ENCODE assay signal across 9 mouse cellular contexts in genomic region chr5:142881936-142882335, GRCm38 (mm10). TPM values are rescaled to one million over a fixed set of nuclear protein-coding genes. Genes with fewer than 3 reads are reported as not detected.
DNase-seq lines count a peak whose midpoint lies in the region; ATAC-seq and TF ChIP-seq lines count a peak whose summit lies in the region.
"Had no signal": no experiment of that assay in that cellular context is flagged by ENCODE, and none has a peak within 500 bp of the region (broad histone marks: within the 10 kb centered on the region; RNA-seq: fewer than 3 reads in every experiment).

No protein-coding gene starts in this region.

- H3K4me3 ChIP-seq in heart, embryonic 15.5 days: no peak overlapping the region
- H3K4me3 ChIP-seq in heart, adult 2 months: no peak overlapping the region
- no peak overlapping the region for H3K4me3 ChIP-seq in embryonic facial prominence, embryonic 10.5 days
- H3K4me3 ChIP-seq in hindbrain, embryonic 11.5 days (ENCODE audit: low read depth, low read length): no peak overlapping the region
- H3K4me3 ChIP-seq: hindbrain, embryonic 15.5 days had no signal

- DNase-seq in heart, adult 2 months: no peak
- DNase-seq in embryonic facial prominence, embryonic 10.5 days (ENCODE audit: low spot score): no peak
- no peak for DNase-seq in hindbrain, embryonic 11.5 days (ENCODE audit: low spot score)
- DNase-seq in kidney, postnatal 36 days: peak; percentile 55 to 66
- DNase-seq in urinary bladder, adult 2 months (ENCODE audit: low spot score): no peak
- DNase-seq in urinary bladder, postnatal 10 days (ENCODE audit: low spot score): no peak
- no peak for DNase-seq in left cerebral cortex, adult 9 months (ENCODE audit: low spot score in 2 of 2)

- H3K4me1 ChIP-seq in heart, embryonic 15.5 days (replicated peaks): peaks cover 33% of the 10 kb centered on the region
- peaks cover 13% of the 10 kb centered on the region for H3K4me1 ChIP-seq in heart, adult 2 months (ENCODE audit: control insufficient read depth, insufficient read depth, low read length)
- peaks cover 27% of the 10 kb centered on the region for H3K4me1 ChIP-seq in embryonic facial prominence, embryonic 10.5 days
- peaks cover 4% of the 10 kb centered on the region for H3K4me1 ChIP-seq in hindbrain, embryonic 11.5 days (replicated peaks; ENCODE audit: control insufficient read depth, insufficient read depth, low read length)

- no peak for TF ChIP-seq EP300 in heart, adult 2 months (IDR thresholded peaks at IDR 0.05; ENCODE audit: insufficient read depth, low read depth, low read length)

- H3K27me3 ChIP-seq in heart, embryonic 15.5 days: no peaks in the 10 kb centered on the region
- no peaks in the 10 kb centered on the region for H3K27me3 ChIP-seq in heart, adult 2 months (ENCODE audit: control insufficient read depth, insufficient read depth, low read length)
- H3K27me3 ChIP-seq in embryonic facial prominence, embryonic 10.5 days (replicated peaks; ENCODE audit: low read depth, poor library complexity, severe bottlenecking): no peaks in the 10 kb centered on the region
- no peaks in the 10 kb centered on the region for H3K27me3 ChIP-seq in hindbrain, embryonic 11.5 days (ENCODE audit: control insufficient read depth, insufficient read depth, low read length)
- H3K27me3 ChIP-seq: hindbrain, embryonic 15.5 days had no signal

- H3K36me3 ChIP-seq in heart, embryonic 15.5 days: peaks cover 31% of the 10 kb centered on the region
- H3K36me3 ChIP-seq in heart, adult 2 months (ENCODE audit: control insufficient read depth, insufficient read depth, low read length): no peaks in the 10 kb centered on the region
- H3K36me3 ChIP-seq in embryonic facial prominence, embryonic 10.5 days (replicated peaks): peaks cover 92% of the 10 kb centered on the region
- peaks cover 10% of the 10 kb centered on the region; the same call in 1 of the 2 replicates for H3K36me3 ChIP-seq in hindbrain, embryonic 11.5 days (ENCODE audit: control insufficient read depth, insufficient read depth, low read length)

- no peak for ATAC-seq in heart, embryonic 15.5 days (replicated peaks; ENCODE audit: insufficient number of reproducible peaks, insufficient read depth, low FRiP score, low read depth)
- ATAC-seq in hindbrain, embryonic 11.5 days (ENCODE audit: low FRiP score): no peak

- no peak for TF ChIP-seq CTCF in heart, adult 2 months (IDR thresholded peaks at IDR 0.05)

- intact Hi-C loops in heart, adult 2 months (cut with DNase I): loop anchor here (2.0 kb wide), 1 partner anchor 23 kb away; no protein-coding TSS in a partner anchor

- no peaks in the 10 kb centered on the region for H3K9me3 ChIP-seq in heart, embryonic 15.5 days (replicated peaks)
- no peaks in the 10 kb centered on the region for H3K9me3 ChIP-seq in embryonic facial prominence, embryonic 10.5 days
- no peaks in the 10 kb centered on the region for H3K9me3 ChIP-seq in hindbrain, embryonic 11.5 days (ENCODE audit: control insufficient read depth, low read length)
- H3K9me3 ChIP-seq: hindbrain, embryonic 15.5 days had no signal

- no peaks in the 10 kb centered on the region for H3K79me2 ChIP-seq in heart, adult 2 months (replicated peaks; ENCODE audit: control insufficient read depth, insufficient read depth, low read length)

- no peak overlapping the region for H3K9ac ChIP-seq in heart, embryonic 15.5 days
- H3K9ac ChIP-seq in heart, adult 2 months (ENCODE audit: low read depth, low read length): no peak overlapping the region
- H3K9ac ChIP-seq in hindbrain, embryonic 11.5 days (ENCODE audit: low read depth, low read length): peak overlapping the region; percentile 32
- H3K9ac ChIP-seq: hindbrain, embryonic 15.5 days had no signal

- no peak for TF ChIP-seq POLR2A in heart, adult 2 months (IDR thresholded peaks at IDR 0.05; ENCODE audit: insufficient read depth, low read depth, low read length)

- no peak overlapping the region for H3K4me2 ChIP-seq in heart, embryonic 15.5 days
- no peak overlapping the region for H3K4me2 ChIP-seq in hindbrain, embryonic 11.5 days (replicated peaks; ENCODE audit: low read depth, low read length)
- H3K4me2 ChIP-seq: hindbrain, embryonic 15.5 days had no signal

- WGBS in heart, embryonic 15.5 days: 65% methylated on average over 8 of the region's 8 CpGs
- WGBS in heart, adult 2 months: 51% methylated on average over 8 of the region's 8 CpGs
- 83% methylated on average over 8 of the region's 8 CpGs for whole genome bisulfite sequencing in embryonic facial prominence, embryonic 10.5 days
- WGBS in hindbrain, embryonic 11.5 days: 80% methylated on average over 8 of the region's 8 CpGs

- peak overlapping the region; percentile 66 for H3K27ac ChIP-seq in heart, embryonic 15.5 days
- no peak overlapping the region for H3K27ac ChIP-seq in heart, adult 2 months
- H3K27ac ChIP-seq in embryonic facial prominence, embryonic 10.5 days (replicated peaks): peak overlapping the region; percentile 62
- 0 out of 2 replicates have a peak overlapping the region, but pooled peaks have one; percentile 10 for H3K27ac ChIP-seq in hindbrain, embryonic 11.5 days (ENCODE audit: low read depth, low read length)

RNA-seq across cellular contexts. Expression of gene Fbxl18, which starts 13.3 kb away (rescaled TPM):
- polyA plus RNA-seq in heart, embryonic 15.5 days (2015; fragmentation: Nextera tagmentation; extraction: Ambion mirVana): 7.7 and 9.9 TPM in 2 replicates
- 1 to 10 TPM; 4.0 to 4.5 TPM for total RNA-seq in heart, adult 2 months (2021)
- polyA plus RNA-seq in heart, adult 2 months (2012; rRNA removed): 6.9 and 7.6 TPM in 2 replicates
- 25.6 and 25.9 TPM in 2 replicates for polyA plus RNA-seq in embryonic facial prominence, embryonic 10.5 days (2016; fragmentation: Nextera tagmentation; extraction: Ambion mirVana)
- 12.1 and 14.5 TPM in 2 replicates for polyA plus RNA-seq in hindbrain, embryonic 11.5 days (2014; fragmentation: Nextera tagmentation; extraction: Ambion mirVana)
- polyA plus RNA-seq in urinary bladder, adult 2 months (2012; rRNA removed): 7.0 and 8.4 TPM in 2 replicates

RNA-seq across cellular contexts. Expression of gene Actb, which starts 24.6 kb away (rescaled TPM):
- 5,943 and 6,493 TPM in 2 replicates for polyA plus RNA-seq in heart, embryonic 15.5 days (2015; fragmentation: Nextera tagmentation; extraction: Ambion mirVana)
- 100 to 1,000 TPM; 679 to 987 TPM for total RNA-seq in heart, adult 2 months (2021)
- polyA plus RNA-seq in heart, adult 2 months (2012; rRNA removed): 1,148 and 1,181 TPM in 2 replicates
- 15,960 and 16,856 TPM in 2 replicates for polyA plus RNA-seq in embryonic facial prominence, embryonic 10.5 days (2016; fragmentation: Nextera tagmentation; extraction: Ambion mirVana)
- 15,671 and 16,656 TPM in 2 replicates for polyA plus RNA-seq in hindbrain, embryonic 11.5 days (2014; fragmentation: Nextera tagmentation; extraction: Ambion mirVana)
- polyA plus RNA-seq in urinary bladder, adult 2 months (2012; rRNA removed): 5,740 and 7,458 TPM in 2 replicates

Comparison
In these comparisons a context has a peak if more than half of its experiments do, and no peak if none do; other contexts are left out.
1. DNase-seq: peak in kidney, postnatal 36 days (2 of 2); none in heart, adult 2 months (0 of 2), embryonic facial prominence, embryonic 10.5 days (single experiment), hindbrain, embryonic 11.5 days (single experiment), urinary bladder, adult 2 months (single experiment), urinary bladder, postnatal 10 days (single experiment) and left cerebral cortex, adult 9 months (0 of 2).